Mouse (Mus musculus) cerebellum, adult 2 months (tissue): ENCODE results near the gene Npc1l1. TPM values are rescaled to one million over a fixed set of nuclear protein-coding genes. Genes with fewer than 3 reads are reported as not detected.

ENCODE experiments used
- DNase-seq, 2 experiments: peaks; one replicate each; pipeline ENCODE4 v3.0.0; 2021
- H3K27ac ChIP-seq: fragments of 200-500 bp; 2 replicates; pipeline ENCODE4 v1.5.1; 2012; ENCODE audit warnings: low read length, control low read depth, inconsistent platforms; ENCODE audit not compliant: insufficient read depth
- H3K27me3 ChIP-seq: fragments of 200-500 bp; 2 replicates; pipeline ENCODE4 v1.6.1; 2012; ENCODE audit warnings: inconsistent platforms, mild to moderate bottlenecking, low read length, moderate library complexity; ENCODE audit not compliant: control insufficient read depth, insufficient read depth
- H3K4me1 ChIP-seq: fragments of 200-500 bp; 2 replicates; pipeline ENCODE4 v1.6.1; 2011; ENCODE audit warnings: low read length; ENCODE audit not compliant: control insufficient read depth, insufficient read depth
- H3K4me3 ChIP-seq: fragments of 200-500 bp; replicated peaks from 2 replicates; pipeline ENCODE3; 2011; ENCODE audit warnings: mild to moderate bottlenecking, low read depth, low read length, control low read depth; ENCODE audit not compliant: insufficient read depth
- CTCF ChIP-seq: fragments of 200-500 bp; IDR thresholded peaks from 2 replicates; pipeline ENCODE4 v1.5.1; 2011; ENCODE audit warnings: low read depth, mild to moderate bottlenecking, control low read depth, low read length, moderate library complexity, borderline replicate concordance; ENCODE audit not compliant: insufficient read depth
- POLR2A ChIP-seq: fragments of 200-500 bp; IDR thresholded peaks from 2 replicates; pipeline ENCODE4 v1.6.1; 2011; ENCODE audit warnings: low read length, control low read depth, borderline replicate concordance; ENCODE audit not compliant: insufficient read depth
- WGBS: fragments of 180-500 bp; shearing (Covaris S2); methylation state at CpG from one replicate; pipeline ENCODE4 v1.1.7; 2018; 5-methylcytosine and 5-hydroxymethylcytosine counted together
- polyA plus RNA-seq: library from polyadenylated mRNA; depleted of rRNA; stranded (reverse); fragments of >200 nt; gene quantifications from 2 replicates; pipeline ENCODE4 v1.2.3, GENCODE M21; 2012

The Npc1l1 gene
- polyA plus RNA-seq, 1 experiment, result 1.2 TPM

GRCm38 (mm10) chr11:6180811-6181399, 49.0 kb downstream of the Npc1l1 start:
- DNase-seq, result no peak
- Histone ChIP-seq H3K27ac (no peak overlapping the region), H3K4me1 (peaks cover 12% of the 10 kb centered on the region), H3K4me3 (no peak overlapping the region), H3K27me3 (no peaks in the 10 kb centered on the region)
- TF ChIP-seq CTCF, result no peak
- no peak for TF ChIP-seq POLR2A
- WGBS, result 66% methylated on average over 6 of the region's 6 CpGs

- H3K27ac ChIP-seq, result 0 out of 2 replicates have a peak overlapping the region, but pooled peaks have one; percentile 11
- WGBS, result 41% methylated on average over 8 of the region's 8 CpGs
- peaks cover 15% of the 10 kb centered on the region for H3K4me1 ChIP-seq
- no peak for DNase-seq
- no peaks in the 10 kb centered on the region for H3K27me3 ChIP-seq
- no peak for TF ChIP-seq CTCF
- TF ChIP-seq POLR2A, result no peak
- H3K4me3 ChIP-seq, result no peak overlapping the region
Measured at GRCm38 (mm10) chr11:6179194-6179593, 50.7 kb downstream of the Npc1l1 start.

DNA sequence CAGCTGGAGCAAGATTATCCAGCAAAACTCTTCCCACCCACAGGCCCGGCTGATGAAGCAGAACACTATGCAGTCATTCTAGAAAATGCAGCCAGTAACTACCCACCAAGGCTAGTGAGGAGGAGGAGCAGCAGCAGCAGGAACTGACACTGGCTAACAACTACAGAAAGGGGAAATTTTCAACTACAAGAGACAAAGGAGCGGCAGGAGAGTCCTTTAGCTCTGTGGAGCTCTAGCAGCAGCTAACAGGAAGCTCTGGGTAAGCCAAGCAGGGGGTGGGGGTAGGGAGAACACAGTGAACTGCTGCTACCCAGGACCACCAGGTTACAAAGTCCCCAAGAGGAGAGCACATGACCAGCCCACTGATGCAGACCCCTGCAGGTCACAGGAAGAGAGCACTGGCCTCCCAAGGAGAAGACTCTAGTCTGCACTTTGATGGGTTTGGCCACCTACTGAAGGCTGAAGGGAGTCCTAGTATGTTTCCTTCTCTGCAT, 51.2 kb downstream of the Npc1l1 start:
- TF ChIP-seq CTCF (no peak), POLR2A (no peak)
- Histone ChIP-seq H3K27me3 (no peaks in the 10 kb centered on the region), H3K4me1 (peaks cover 15% of the 10 kb centered on the region), H3K27ac (0 out of 2 replicates have a peak overlapping the region, but pooled peaks have one; percentile 11), H3K4me3 (no peak overlapping the region)
- 43% methylated on average over 2 of the region's 2 CpGs for WGBS
- no peak for DNase-seq

DNA sequence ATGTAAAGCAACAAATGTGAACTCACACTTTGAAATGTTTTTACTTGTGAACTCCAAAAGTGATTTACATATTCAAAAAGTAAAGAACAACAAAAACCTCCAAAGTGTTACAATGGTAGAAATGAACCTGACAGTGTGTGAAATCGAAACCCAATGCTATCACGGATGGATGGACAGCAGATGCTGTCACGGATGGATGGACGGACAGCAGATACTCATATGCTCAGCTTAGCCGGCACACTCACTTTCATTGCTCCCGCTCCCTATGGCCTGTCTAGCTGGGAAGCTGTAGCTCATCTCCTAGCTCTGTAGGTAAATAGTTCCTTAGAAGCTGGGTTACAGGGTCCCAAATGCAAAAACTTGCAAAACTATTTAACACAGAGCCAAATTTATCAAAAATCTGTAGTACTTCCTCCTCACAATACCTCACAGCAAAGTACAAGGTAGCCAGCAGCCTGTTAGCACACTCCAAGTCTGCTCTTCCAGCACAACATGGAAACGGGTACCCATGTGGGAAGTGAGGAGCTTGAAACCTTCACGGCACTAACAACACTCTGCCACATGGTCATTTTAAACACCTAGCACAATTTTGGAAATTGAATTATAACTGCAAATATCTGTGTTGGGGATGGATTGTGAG, 52.0 kb downstream of the Npc1l1 start:
- no peak for DNase-seq
- Histone ChIP-seq H3K27ac (no peak overlapping the region; the same call in 1 of the 2 replicates), H3K4me3 (no peak overlapping the region), H3K27me3 (no peaks in the 10 kb centered on the region), H3K4me1 (peaks cover 15% of the 10 kb centered on the region)
- WGBS, result 57% methylated on average over 8 of the region's 8 CpGs
- no peak for TF ChIP-seq POLR2A
- no peak for TF ChIP-seq CTCF

DNA sequence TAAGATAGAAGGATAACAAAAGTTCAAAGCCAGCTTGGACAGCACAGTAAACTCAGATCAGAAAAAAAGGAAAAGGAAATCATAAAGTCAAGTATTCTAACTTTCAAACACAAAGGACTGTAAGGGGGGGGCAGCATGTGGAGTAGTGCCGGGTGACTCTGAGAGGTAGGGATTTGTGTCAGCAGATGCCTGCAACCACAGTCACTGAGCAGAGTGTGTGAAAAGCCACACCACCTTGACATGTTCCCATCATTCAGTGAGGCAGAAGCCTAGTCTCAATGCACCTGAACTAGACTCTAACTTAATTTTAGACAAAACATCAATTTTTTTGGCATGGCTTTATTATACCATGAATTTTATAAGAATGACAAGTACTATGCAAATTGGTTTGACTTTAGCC, 54.4 kb downstream of the Npc1l1 start:
- Histone ChIP-seq H3K4me3 (no peak overlapping the region), H3K27ac (no peak overlapping the region), H3K4me1 (peaks cover 15% of the 10 kb centered on the region), H3K27me3 (no peaks in the 10 kb centered on the region)
- TF ChIP-seq POLR2A (no peak), CTCF (no peak)
- WGBS, result 45% methylated on average over 1 of the region's 1 CpGs
- DNase-seq, result no peak

GRCm38 (mm10) chr11:6174719-6175118, 55.2 kb downstream of the Npc1l1 start:
- DNase-seq, result peak; percentile 44 to 61

GRCm38 (mm10) chr11:6169041-6169663, 60.8 kb downstream of the Npc1l1 start:
- Histone ChIP-seq H3K27ac (no peak overlapping the region), H3K4me1 (peaks cover 11% of the 10 kb centered on the region; the same call in 1 of the 2 replicates), H3K27me3 (no peaks in the 10 kb centered on the region), H3K4me3 (no peak overlapping the region)
- no peak for TF ChIP-seq POLR2A
- TF ChIP-seq CTCF, result 0 out of 2 replicates have a peak, but pooled peaks have one; percentile 11
- DNase-seq, result peak in 1 of 2 experiments; percentile 53
- WGBS, result 12% methylated on average over 2 of the region's 2 CpGs

More at GRCm38 (mm10) chr11:6174719-6175118, 55.2 kb downstream of the Npc1l1 start:
- no peak overlapping the region for H3K4me3 ChIP-seq
- H3K27ac ChIP-seq, result 0 out of 2 replicates have a peak overlapping the region, but pooled peaks have one; percentile 46
- 16% methylated on average over 7 of the region's 7 CpGs for WGBS
- H3K27me3 ChIP-seq, result no peaks in the 10 kb centered on the region
- TF ChIP-seq POLR2A (no peak), CTCF (no peak)
- H3K4me1 ChIP-seq, result peaks cover 15% of the 10 kb centered on the region
